In the genomic region with DNA sequence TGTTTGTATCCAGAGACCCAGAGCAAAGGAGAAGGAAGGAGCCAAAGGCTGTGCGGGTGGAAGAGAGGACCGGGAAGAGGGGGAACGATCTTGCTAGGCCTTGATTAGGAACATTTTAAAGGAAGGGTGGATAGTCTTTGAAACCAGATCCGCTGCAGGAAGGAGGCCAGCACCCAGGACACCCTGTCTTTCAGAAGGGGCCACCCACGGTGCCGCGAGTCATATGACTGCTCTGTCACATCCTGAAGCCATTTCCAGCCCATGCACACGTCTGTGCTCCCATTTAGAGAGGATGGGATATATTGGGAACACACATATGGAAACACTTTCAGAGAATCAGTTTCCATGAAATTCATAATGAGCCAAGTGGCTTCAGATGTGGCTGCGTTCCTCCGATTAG, we compare ENCODE assay signal across 8 mouse cellular contexts.
DNase-seq lines count a peak whose midpoint lies in the region; ATAC-seq lines count a peak whose summit lies in the region.

No protein-coding gene starts in this region.

- 0 out of 2 replicates have a peak, but pooled peaks cover 3% of the 10 kb centered on the region for H3K27me3 ChIP-seq in hindbrain, embryonic 10.5 days (ENCODE audit: insufficient read depth, poor library complexity, severe bottlenecking)
- H3K27me3 ChIP-seq in neural tube, embryonic 15.5 days (replicated peaks): no peaks in the 10 kb centered on the region
- H3K27me3 ChIP-seq in liver, embryonic 12.5 days (replicated peaks): no peaks in the 10 kb centered on the region

- peak overlapping the region; percentile 26; the same call in 1 of the 2 replicates for H3K4me2 ChIP-seq in neural tube, embryonic 15.5 days
- no peak overlapping the region for H3K4me2 ChIP-seq in liver, embryonic 12.5 days

- peaks cover 7% of the 10 kb centered on the region; the same call in 1 of the 2 replicates for H3K9me3 ChIP-seq in hindbrain, embryonic 10.5 days
- no peaks in the 10 kb centered on the region for H3K9me3 ChIP-seq in neural tube, embryonic 15.5 days (replicated peaks)
- H3K9me3 ChIP-seq in liver, embryonic 12.5 days (replicated peaks): no peaks in the 10 kb centered on the region

- peak; percentile 48 for DNase-seq in urinary bladder, postnatal 14 days (ENCODE audit: low spot score)
- no peak for DNase-seq in urinary bladder, postnatal 10 days (ENCODE audit: low spot score)
- DNase-seq in frontal cortex, adult 2 months (ENCODE audit: extremely low spot score in 1 of 2, low spot score in 1 of 2): peak; percentile 78 to 85
- DNase-seq in hindbrain, embryonic 10.5 days (ENCODE audit: low spot score): peak; percentile 25
- DNase-seq in layer of hippocampus, postnatal 25 days (ENCODE audit: extremely low spot score in 1 of 2, low spot score in 1 of 2): peak; percentile 41 to 44

- peaks cover 15% of the 10 kb centered on the region for H3K4me1 ChIP-seq in hindbrain, embryonic 10.5 days (replicated peaks)
- H3K4me1 ChIP-seq in neural tube, embryonic 15.5 days: peaks cover 16% of the 10 kb centered on the region
- H3K4me1 ChIP-seq in liver, embryonic 12.5 days: no peaks in the 10 kb centered on the region

- no peak overlapping the region for H3K27ac ChIP-seq in hindbrain, embryonic 10.5 days
- 0 out of 2 replicates have a peak overlapping the region, but pooled peaks have one; percentile 1 for H3K27ac ChIP-seq in neural tube, embryonic 15.5 days (replicated peaks)
- H3K27ac ChIP-seq in liver, embryonic 12.5 days: no peak overlapping the region

- no peak overlapping the region for H3K4me3 ChIP-seq in hindbrain, embryonic 10.5 days
- H3K4me3 ChIP-seq in neural tube, embryonic 15.5 days (replicated peaks): no peak overlapping the region
- no peak overlapping the region for H3K4me3 ChIP-seq in liver, embryonic 12.5 days

- 59% methylated on average over 10 of the region's 10 CpGs for WGBS in hindbrain, embryonic 10.5 days
- 61% methylated on average over 10 of the region's 10 CpGs for WGBS in neural tube, embryonic 15.5 days
- WGBS in liver, embryonic 12.5 days (ENCODE audit: insufficient replicate concordance): 52% methylated on average over 10 of the region's 10 CpGs

- 0 out of 2 replicates have a peak, but pooled peaks have one; percentile 42 for ATAC-seq in neural tube, embryonic 15.5 days (ENCODE audit: low FRiP score)
- ATAC-seq in megakaryocyte progenitor cell, adult 5-6 weeks (replicated peaks; ENCODE audit: poor library complexity): no peak
- ATAC-seq in liver, embryonic 12.5 days: no peak

- no peak overlapping the region for H3K9ac ChIP-seq in neural tube, embryonic 15.5 days (replicated peaks)
- no peak overlapping the region for H3K9ac ChIP-seq in liver, embryonic 12.5 days

- no peaks in the 10 kb centered on the region for H3K36me3 ChIP-seq in hindbrain, embryonic 10.5 days
- H3K36me3 ChIP-seq in neural tube, embryonic 15.5 days: no peaks in the 10 kb centered on the region
- no peaks in the 10 kb centered on the region for H3K36me3 ChIP-seq in liver, embryonic 12.5 days
